In genomic region chr16:85307940-85308339, GRCm38 (mm10) we compare ENCODE assay signal across 13 mouse cellular contexts.
DNase-seq lines count a peak whose midpoint lies in the region; ATAC-seq lines count a peak whose summit lies in the region.
"Had no signal": no experiment of that assay in that cellular context is flagged by ENCODE, and none has a peak within 500 bp of the region (broad histone marks: within the 10 kb centered on the region; RNA-seq: fewer than 3 reads in every experiment).

No protein-coding gene starts in this region.

- H3K4me2 ChIP-seq in forebrain, embryonic 12.5 days, result no peak overlapping the region
- H3K4me2 ChIP-seq: lung, embryonic 15.5 days had no signal

- H3K36me3 ChIP-seq in forebrain, embryonic 12.5 days (replicated peaks), result no peaks in the 10 kb centered on the region
- H3K36me3 ChIP-seq: lung, embryonic 15.5 days had no signal

- 30% methylated on average over 7 of the region's 7 CpGs for WGBS in forebrain, embryonic 12.5 days

- no peaks in the 10 kb centered on the region for H3K27me3 ChIP-seq in forebrain, embryonic 12.5 days
- H3K27me3 ChIP-seq: lung, embryonic 15.5 days had no signal

- peak overlapping the region; percentile 42 for H3K27ac ChIP-seq in forebrain, embryonic 12.5 days
- H3K27ac ChIP-seq: gastrocnemius, adult 2 months; lung, embryonic 15.5 days had no signal

- H3K9me3 ChIP-seq in forebrain, embryonic 12.5 days, result no peaks in the 10 kb centered on the region
- H3K9me3 ChIP-seq: lung, embryonic 15.5 days had no signal

- peak; percentile 92 for ATAC-seq in forebrain, embryonic 12.5 days (ENCODE audit: low FRiP score)

- H3K9ac ChIP-seq in forebrain, embryonic 12.5 days, result no peak overlapping the region
- H3K9ac ChIP-seq: lung, embryonic 15.5 days had no signal

- no peak overlapping the region for H3K4me3 ChIP-seq in forebrain, embryonic 12.5 days (replicated peaks)
- H3K4me3 ChIP-seq: gastrocnemius, adult 2 months; lung, embryonic 15.5 days had no signal

- DNase-seq in cerebellum, postnatal 25 days, result peak; percentile 10 to 25
- no peak for DNase-seq in cerebellum, adult 8-10 months
- peak; percentile 54 for DNase-seq in mesoderm, embryonic 11.5 days (ENCODE audit: low read depth, low spot score)
- peak; percentile 72 for DNase-seq in retina, embryonic 14.5 days (ENCODE audit: low spot score)
- no peak for DNase-seq in liver
- no peak for DNase-seq in thymus, postnatal 0 days (ENCODE audit: low spot score)
- DNase-seq in adipocyte (ENCODE audit: low spot score), result no peak
- DNase-seq: adrenal gland, adult 8-10 months; gastrocnemius, adult 2 months; heart, postnatal 36 days; kidney, postnatal 25 days had no signal

- 0 out of 2 replicates have a peak, but pooled peaks cover 5% of the 10 kb centered on the region for H3K4me1 ChIP-seq in forebrain, embryonic 12.5 days
- H3K4me1 ChIP-seq: lung, embryonic 15.5 days had no signal

Comparison
In these comparisons a context has a peak if more than half of its experiments do, and no peak if none do; other contexts are left out.
1. DNase-seq: peak in cerebellum, postnatal 25 days (2 of 2), mesoderm, embryonic 11.5 days (single experiment) and retina, embryonic 14.5 days (single experiment); none in cerebellum, adult 8-10 months (single experiment), liver (single experiment), thymus, postnatal 0 days (single experiment) and adipocyte (single experiment).